Mouse (Mus musculus): Measurements from ENCODE around the gene Sdad1. TPM values are rescaled to one million over a fixed set of nuclear protein-coding genes. Genes with fewer than 3 reads are reported as not detected.

The Sdad1 gene
- polyA plus RNA-seq, 1 experiment from 2014 or later = 28.6 TPM

- Histone ChIP-seq H3K9me3 (replicated peaks; ENCODE audit: control insufficient read depth, low read length) (no peaks in the 10 kb centered on the region), H3K9ac (ENCODE audit: low read length) (no peak overlapping the region), H3K4me1 (ENCODE audit: control insufficient read depth, insufficient read depth, low read length) (no peaks in the 10 kb centered on the region), H3K4me2 (ENCODE audit: low read length) (no peak overlapping the region), H3K27me3 (replicated peaks; ENCODE audit: control insufficient read depth, insufficient read depth, low read length) (no peaks in the 10 kb centered on the region), H3K36me3 (ENCODE audit: control insufficient read depth, insufficient read depth, low read length) (no peaks in the 10 kb centered on the region), H3K27ac (ENCODE audit: low read depth, low read length) (no peak overlapping the region), H3K4me3 (ENCODE audit: low read depth, low read length) (no peak overlapping the region)
- ATAC-seq (no peak), DNase-seq (ENCODE audit: low spot score) (no peak)
- WGBS = 75% methylated on average over 8 of the region's 8 CpGs
Observed at GRCm38 (mm10) chr5:92321631-92322400, 11.5 kb upstream of the Sdad1 start.

DNA sequence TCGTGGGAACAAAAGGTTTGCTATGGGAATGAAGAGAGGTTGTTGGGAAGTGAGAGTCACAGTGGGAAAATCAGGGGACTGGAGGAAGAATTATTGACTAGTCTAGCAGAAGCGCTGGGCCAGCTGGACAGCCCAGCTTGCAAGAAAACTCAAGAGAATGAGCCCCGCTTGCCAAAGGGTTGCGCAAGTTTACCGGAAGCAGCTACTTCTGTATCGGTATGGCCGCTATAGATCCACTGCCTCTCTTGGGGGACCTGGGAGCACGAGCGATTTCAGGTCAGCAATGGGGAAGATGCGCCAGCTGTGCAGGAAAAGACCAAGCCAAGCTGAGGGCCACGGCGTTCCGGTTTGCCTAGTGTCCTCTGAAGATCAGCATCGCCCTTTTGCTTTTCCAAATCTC lies 8.3 kb upstream of the Sdad1 start:
- ATAC-seq (no peak), DNase-seq (ENCODE audit: low spot score) (no peak)
- 94% methylated on average over 14 of the region's 14 CpGs for WGBS
- no peaks in the 10 kb centered on the region for H3K4me1 ChIP-seq (ENCODE audit: control insufficient read depth, insufficient read depth, low read length)
- no peaks in the 10 kb centered on the region for H3K9me3 ChIP-seq (replicated peaks; ENCODE audit: control insufficient read depth, low read length)
- H3K36me3 ChIP-seq (ENCODE audit: control insufficient read depth, insufficient read depth, low read length) = no peaks in the 10 kb centered on the region
- H3K27ac ChIP-seq (ENCODE audit: low read depth, low read length) = no peak overlapping the region
- no peak overlapping the region for H3K4me2 ChIP-seq (ENCODE audit: low read length)
- no peaks in the 10 kb centered on the region; the same call in 1 of the 2 replicates for H3K27me3 ChIP-seq (replicated peaks; ENCODE audit: control insufficient read depth, insufficient read depth, low read length)
- no peak overlapping the region for H3K4me3 ChIP-seq (ENCODE audit: low read depth, low read length)
- no peak overlapping the region for H3K9ac ChIP-seq (ENCODE audit: low read length)

DNA sequence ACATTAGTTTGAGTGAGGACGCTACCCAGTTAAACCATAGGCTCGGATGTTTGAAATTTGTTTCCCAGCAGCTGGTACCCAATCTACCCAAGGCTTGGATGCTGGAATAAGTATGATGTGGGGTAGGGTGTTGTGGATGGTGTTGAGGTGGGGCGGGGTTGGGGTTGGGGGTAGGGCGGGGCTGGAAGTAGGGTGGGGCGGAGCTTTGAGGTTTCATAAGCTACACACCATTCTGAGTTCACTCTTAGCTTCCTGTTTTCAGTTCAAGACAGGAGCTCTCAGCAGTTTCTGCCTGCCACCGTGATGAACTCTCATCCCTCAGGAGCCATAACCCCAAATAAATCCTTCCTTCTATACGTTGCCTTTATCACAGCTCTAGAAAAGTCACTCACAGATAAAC lies 7.8 kb upstream of the Sdad1 start:
- Histone ChIP-seq H3K4me2 (ENCODE audit: low read length) (no peak overlapping the region), H3K9ac (ENCODE audit: low read length) (no peak overlapping the region), H3K4me3 (ENCODE audit: low read depth, low read length) (no peak overlapping the region), H3K4me1 (ENCODE audit: control insufficient read depth, insufficient read depth, low read length) (no peaks in the 10 kb centered on the region), H3K9me3 (replicated peaks; ENCODE audit: control insufficient read depth, low read length) (no peaks in the 10 kb centered on the region), H3K36me3 (ENCODE audit: control insufficient read depth, insufficient read depth, low read length) (no peaks in the 10 kb centered on the region), H3K27me3 (replicated peaks; ENCODE audit: control insufficient read depth, insufficient read depth, low read length) (no peaks in the 10 kb centered on the region; the same call in 1 of the 2 replicates), H3K27ac (ENCODE audit: low read depth, low read length) (no peak overlapping the region)
- ATAC-seq = no peak
- whole genome bisulfite sequencing = 86% methylated on average over 7 of the region's 7 CpGs
- DNase-seq (ENCODE audit: low spot score) = no peak

DNA sequence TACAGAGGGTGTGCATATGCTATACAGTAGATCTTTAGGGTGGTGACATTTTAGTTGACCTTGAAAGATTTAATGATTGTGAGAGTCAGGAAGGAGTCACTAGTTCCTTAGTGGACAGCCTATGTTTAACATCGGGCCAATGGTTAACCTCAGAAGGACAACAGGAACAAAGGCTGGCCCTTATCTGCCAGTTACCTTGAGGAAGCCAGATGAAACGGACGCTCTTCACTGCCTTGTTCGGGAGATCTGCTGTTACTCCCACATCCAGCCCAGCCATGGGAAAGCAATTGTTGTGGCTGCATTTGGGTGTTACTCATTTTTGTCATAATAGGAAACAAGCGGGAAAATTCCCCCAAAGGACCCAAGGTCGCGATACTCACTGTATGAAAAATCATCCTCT lies 3.5 kb upstream of the Sdad1 start:
- Histone ChIP-seq H3K4me3 (ENCODE audit: low read depth, low read length) (no peak overlapping the region), H3K4me2 (ENCODE audit: low read length) (no peak overlapping the region), H3K9me3 (replicated peaks; ENCODE audit: control insufficient read depth, low read length) (no peaks in the 10 kb centered on the region), H3K9ac (ENCODE audit: low read length) (no peak overlapping the region), H3K27me3 (replicated peaks; ENCODE audit: control insufficient read depth, insufficient read depth, low read length) (no peaks in the 10 kb centered on the region; the same call in 1 of the 2 replicates), H3K4me1 (ENCODE audit: control insufficient read depth, insufficient read depth, low read length) (peaks cover 5% of the 10 kb centered on the region), H3K27ac (ENCODE audit: low read depth, low read length) (no peak overlapping the region), H3K36me3 (ENCODE audit: control insufficient read depth, insufficient read depth, low read length) (no peaks in the 10 kb centered on the region)
- DNase-seq (ENCODE audit: low spot score) = no peak
- WGBS = 82% methylated on average over 7 of the region's 7 CpGs
- no peak for ATAC-seq

DNA sequence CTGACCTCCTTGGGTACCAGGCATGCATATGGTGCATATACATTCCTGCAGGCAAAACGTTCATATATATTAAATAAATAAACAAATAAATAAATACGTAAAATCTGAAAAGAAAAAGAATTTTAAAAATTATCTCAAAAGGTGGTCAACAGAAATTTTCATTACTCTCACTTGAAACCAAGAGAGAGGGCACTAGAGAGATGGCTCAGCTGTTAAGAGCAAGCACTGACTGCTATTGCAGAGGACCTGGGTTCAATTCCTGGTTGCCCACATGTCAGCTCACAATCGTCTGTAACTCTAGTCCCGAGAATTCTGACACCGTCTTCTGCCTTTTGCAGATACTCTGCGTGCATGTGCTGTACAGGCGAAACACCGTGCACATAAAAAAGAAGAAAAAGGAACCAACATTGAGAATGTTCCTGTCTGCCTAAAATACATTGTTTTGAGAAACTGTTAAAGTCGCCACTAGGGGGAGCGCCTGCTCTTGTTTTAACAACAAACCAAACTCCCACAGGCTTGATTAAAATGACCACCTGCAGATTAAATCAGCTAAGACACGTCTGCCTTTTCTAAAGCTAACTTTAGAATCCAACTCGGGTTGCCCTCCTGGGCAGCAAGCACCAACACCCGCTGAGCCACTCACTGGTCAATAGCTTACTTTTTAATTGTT lies 1.9 kb upstream of the Sdad1 start:
- Histone ChIP-seq H3K36me3 (ENCODE audit: control insufficient read depth, insufficient read depth, low read length) (no peaks in the 10 kb centered on the region), H3K9ac (ENCODE audit: low read length) (no peak overlapping the region), H3K4me1 (ENCODE audit: control insufficient read depth, insufficient read depth, low read length) (peaks cover 7% of the 10 kb centered on the region), H3K27ac (ENCODE audit: low read depth, low read length) (no peak overlapping the region), H3K4me3 (ENCODE audit: low read depth, low read length) (no peak overlapping the region), H3K27me3 (replicated peaks; ENCODE audit: control insufficient read depth, insufficient read depth, low read length) (no peaks in the 10 kb centered on the region; the same call in 1 of the 2 replicates), H3K4me2 (ENCODE audit: low read length) (no peak overlapping the region), H3K9me3 (replicated peaks; ENCODE audit: control insufficient read depth, low read length) (no peaks in the 10 kb centered on the region)
- ATAC-seq (no peak), DNase-seq (ENCODE audit: low spot score) (peak; percentile 95)
- WGBS = 15% methylated on average over 13 of the region's 13 CpGs

- H3K36me3 ChIP-seq (ENCODE audit: control insufficient read depth, insufficient read depth, low read length) = peaks cover 66% of the 10 kb centered on the region
- H3K27ac ChIP-seq (ENCODE audit: low read depth, low read length) = no peak overlapping the region
- no peaks in the 10 kb centered on the region for H3K27me3 ChIP-seq (replicated peaks; ENCODE audit: control insufficient read depth, insufficient read depth, low read length)
- no peak overlapping the region for H3K4me3 ChIP-seq (ENCODE audit: low read depth, low read length)
- H3K9me3 ChIP-seq (replicated peaks; ENCODE audit: control insufficient read depth, low read length) = no peaks in the 10 kb centered on the region
- H3K4me2 ChIP-seq (ENCODE audit: low read length) = no peak overlapping the region
- H3K4me1 ChIP-seq (ENCODE audit: control insufficient read depth, insufficient read depth, low read length) = peaks cover 7% of the 10 kb centered on the region
- DNase-seq (ENCODE audit: low spot score) (no peak), ATAC-seq (no peak)
- WGBS = 93% methylated on average over 3 of the region's 3 CpGs
- H3K9ac ChIP-seq (ENCODE audit: low read length) = no peak overlapping the region
Observed at GRCm38 (mm10) chr5:92304291-92304690, 6.0 kb downstream of the Sdad1 start.

- Histone ChIP-seq H3K9me3 (replicated peaks; ENCODE audit: control insufficient read depth, low read length) (no peaks in the 10 kb centered on the region), H3K27me3 (replicated peaks; ENCODE audit: control insufficient read depth, insufficient read depth, low read length) (no peaks in the 10 kb centered on the region), H3K9ac (ENCODE audit: low read length) (no peak overlapping the region), H3K4me2 (ENCODE audit: low read length) (no peak overlapping the region), H3K27ac (ENCODE audit: low read depth, low read length) (no peak overlapping the region), H3K4me1 (ENCODE audit: control insufficient read depth, insufficient read depth, low read length) (no peaks in the 10 kb centered on the region), H3K36me3 (ENCODE audit: control insufficient read depth, insufficient read depth, low read length) (peaks cover 81% of the 10 kb centered on the region), H3K4me3 (ENCODE audit: low read depth, low read length) (no peak overlapping the region)
- ATAC-seq (no peak), DNase-seq (ENCODE audit: low spot score) (no peak)
- 91% methylated on average over 13 of the region's 13 CpGs for WGBS
Observed at GRCm38 (mm10) chr5:92302149-92302840, 8.0 kb downstream of the Sdad1 start.

DNA sequence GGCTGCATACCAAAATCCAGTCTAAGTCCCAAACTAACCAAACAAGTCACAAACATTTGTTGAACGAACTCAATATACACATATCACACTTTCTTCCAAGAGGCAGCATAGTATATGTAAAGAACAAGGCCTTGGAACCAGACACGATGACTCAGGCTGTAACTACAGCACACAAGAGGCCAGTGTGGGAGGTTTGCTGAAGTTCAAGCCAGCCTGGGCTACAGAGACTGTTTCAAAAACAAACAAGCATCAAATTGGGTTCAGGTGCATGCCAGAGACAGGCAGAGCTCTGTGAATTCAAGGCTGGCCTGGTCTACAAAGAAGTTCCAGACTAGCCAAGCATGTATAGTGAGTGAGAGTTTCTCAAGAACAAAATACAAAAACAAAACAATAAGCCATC lies 15.8 kb downstream of the Sdad1 start:
- Histone ChIP-seq H3K4me2 (ENCODE audit: low read length) (no peak overlapping the region), H3K9ac (ENCODE audit: low read length) (no peak overlapping the region), H3K36me3 (ENCODE audit: control insufficient read depth, insufficient read depth, low read length) (peaks cover 85% of the 10 kb centered on the region), H3K9me3 (replicated peaks; ENCODE audit: control insufficient read depth, low read length) (no peaks in the 10 kb centered on the region), H3K4me1 (ENCODE audit: control insufficient read depth, insufficient read depth, low read length) (no peaks in the 10 kb centered on the region), H3K27ac (ENCODE audit: low read depth, low read length) (no peak overlapping the region), H3K27me3 (replicated peaks; ENCODE audit: control insufficient read depth, insufficient read depth, low read length) (no peaks in the 10 kb centered on the region), H3K4me3 (ENCODE audit: low read depth, low read length) (no peak overlapping the region)
- ATAC-seq (no peak), DNase-seq (ENCODE audit: low spot score) (no peak)
- WGBS = 88% methylated on average over 2 of the region's 2 CpGs

Data from forebrain, embryonic 14.5 days (tissue).